Mouse (Mus musculus): ENCODE results near the gene Wipf1. TPM values are rescaled to one million over a fixed set of nuclear protein-coding genes. Genes with fewer than 3 reads are reported as not detected.

Gene Wipf1
- polyA plus RNA-seq, 1 experiment = 8.0 TPM

GRCm38 (mm10) chr2:73530487-73530886, 953 bp upstream of the Wipf1 start:
- H3K4me1 ChIP-seq (ENCODE audit: control insufficient read depth, insufficient read depth, low read length) = peaks cover 3% of the 10 kb centered on the region; the same call in 1 of the 2 replicates
- no peak for DNase-seq
- no peaks in the 10 kb centered on the region for H3K27me3 ChIP-seq (replicated peaks; ENCODE audit: control insufficient read depth, insufficient read depth, low read length)
- no peak for TF ChIP-seq POLR2A (IDR thresholded peaks at IDR 0.05; ENCODE audit: low read depth, low read length)
- TF ChIP-seq CTCF (conservative IDR thresholded peaks at IDR 0.05; ENCODE audit: insufficient read depth, insufficient read length, low read depth, low read length) = no peak
- no peak overlapping the region for H3K27ac ChIP-seq (ENCODE audit: insufficient read depth, low read depth, low read length)
- no peak overlapping the region for H3K4me3 ChIP-seq (ENCODE audit: insufficient read depth, low read depth, low read length)
- H3K36me3 ChIP-seq (ENCODE audit: control insufficient read depth, insufficient read depth, low read length) = no peaks in the 10 kb centered on the region
- 86% methylated on average over 5 of the region's 5 CpGs for WGBS

GRCm38 (mm10) chr2:73528516-73529355, 798 bp downstream of the Wipf1 start:
- Histone ChIP-seq H3K27me3 (replicated peaks; ENCODE audit: control insufficient read depth, insufficient read depth, low read length) (no peaks in the 10 kb centered on the region), H3K27ac (ENCODE audit: insufficient read depth, low read depth, low read length) (peak overlapping the region; percentile 39), H3K4me3 (ENCODE audit: insufficient read depth, low read depth, low read length) (peak overlapping the region; percentile 73), H3K36me3 (ENCODE audit: control insufficient read depth, insufficient read depth, low read length) (no peaks in the 10 kb centered on the region), H3K4me1 (ENCODE audit: control insufficient read depth, insufficient read depth, low read length) (peaks cover 7% of the 10 kb centered on the region)
- TF ChIP-seq CTCF (conservative IDR thresholded peaks at IDR 0.05; ENCODE audit: insufficient read depth, insufficient read length, low read depth, low read length) = no peak
- TF ChIP-seq POLR2A (IDR thresholded peaks at IDR 0.05; ENCODE audit: low read depth, low read length) = no peak
- DNase-seq = no peak
- 4% methylated on average over 59 of the region's 59 CpGs for WGBS

GRCm38 (mm10) chr2:73527956-73528355, 1.6 kb downstream of the Wipf1 start:
- Histone ChIP-seq H3K27me3 (replicated peaks; ENCODE audit: control insufficient read depth, insufficient read depth, low read length) (no peaks in the 10 kb centered on the region), H3K27ac (ENCODE audit: insufficient read depth, low read depth, low read length) (no peak overlapping the region), H3K4me3 (ENCODE audit: insufficient read depth, low read depth, low read length) (no peak overlapping the region), H3K4me1 (ENCODE audit: control insufficient read depth, insufficient read depth, low read length) (peaks cover 9% of the 10 kb centered on the region), H3K36me3 (ENCODE audit: control insufficient read depth, insufficient read depth, low read length) (no peaks in the 10 kb centered on the region)
- TF ChIP-seq POLR2A (IDR thresholded peaks at IDR 0.05; ENCODE audit: low read depth, low read length) (no peak), CTCF (conservative IDR thresholded peaks at IDR 0.05; ENCODE audit: insufficient read depth, insufficient read length, low read depth, low read length) (no peak)
- DNase-seq = no peak
- WGBS = 82% methylated on average over 11 of the region's 11 CpGs

- Histone ChIP-seq H3K27me3 (replicated peaks; ENCODE audit: control insufficient read depth, insufficient read depth, low read length) (no peaks in the 10 kb centered on the region), H3K27ac (ENCODE audit: insufficient read depth, low read depth, low read length) (no peak overlapping the region), H3K4me1 (ENCODE audit: control insufficient read depth, insufficient read depth, low read length) (peaks cover 19% of the 10 kb centered on the region), H3K4me3 (ENCODE audit: insufficient read depth, low read depth, low read length) (no peak overlapping the region), H3K36me3 (ENCODE audit: control insufficient read depth, insufficient read depth, low read length) (no peaks in the 10 kb centered on the region)
- DNase-seq = no peak
- WGBS = 62% methylated on average over 9 of the region's 9 CpGs
- no peak for TF ChIP-seq POLR2A (IDR thresholded peaks at IDR 0.05; ENCODE audit: low read depth, low read length)
- TF ChIP-seq CTCF (conservative IDR thresholded peaks at IDR 0.05; ENCODE audit: insufficient read depth, insufficient read length, low read depth, low read length) = no peak
These were observed 2.8 kb downstream of the Wipf1 start for GRCm38 (mm10) chr2:73526691-73527090.

- no peak overlapping the region for H3K4me3 ChIP-seq (ENCODE audit: insufficient read depth, low read depth, low read length)
- TF ChIP-seq CTCF (conservative IDR thresholded peaks at IDR 0.05; ENCODE audit: insufficient read depth, insufficient read length, low read depth, low read length) (no peak), POLR2A (IDR thresholded peaks at IDR 0.05; ENCODE audit: low read depth, low read length) (no peak)
- peak overlapping the region; percentile 93 for H3K27ac ChIP-seq (ENCODE audit: insufficient read depth, low read depth, low read length)
- DNase-seq = peak; percentile 59
- no peaks in the 10 kb centered on the region for H3K36me3 ChIP-seq (ENCODE audit: control insufficient read depth, insufficient read depth, low read length)
- no peaks in the 10 kb centered on the region for H3K27me3 ChIP-seq (replicated peaks; ENCODE audit: control insufficient read depth, insufficient read depth, low read length)
- H3K4me1 ChIP-seq (ENCODE audit: control insufficient read depth, insufficient read depth, low read length) = peaks cover 16% of the 10 kb centered on the region
- 41% methylated on average over 8 of the region's 8 CpGs for WGBS
These were observed 6.6 kb downstream of the Wipf1 start for GRCm38 (mm10) chr2:73522891-73523290.

- TF ChIP-seq POLR2A (IDR thresholded peaks at IDR 0.05; ENCODE audit: low read depth, low read length) = no peak
- TF ChIP-seq CTCF (conservative IDR thresholded peaks at IDR 0.05; ENCODE audit: insufficient read depth, insufficient read length, low read depth, low read length) = no peak
- Histone ChIP-seq H3K27me3 (replicated peaks; ENCODE audit: control insufficient read depth, insufficient read depth, low read length) (no peaks in the 10 kb centered on the region), H3K36me3 (ENCODE audit: control insufficient read depth, insufficient read depth, low read length) (no peaks in the 10 kb centered on the region), H3K27ac (ENCODE audit: insufficient read depth, low read depth, low read length) (0 out of 2 replicates have a peak overlapping the region, but pooled peaks have one; percentile 21), H3K4me1 (ENCODE audit: control insufficient read depth, insufficient read depth, low read length) (peaks cover 16% of the 10 kb centered on the region), H3K4me3 (ENCODE audit: insufficient read depth, low read depth, low read length) (no peak overlapping the region)
- no peak for DNase-seq
- 63% methylated on average over 6 of the region's 6 CpGs for WGBS
These were observed 7.2 kb downstream of the Wipf1 start for GRCm38 (mm10) chr2:73522336-73522735.

GRCm38 (mm10) chr2:73521737-73522136, 7.8 kb downstream of the Wipf1 start:
- Histone ChIP-seq H3K27ac (ENCODE audit: insufficient read depth, low read depth, low read length) (no peak overlapping the region), H3K4me1 (ENCODE audit: control insufficient read depth, insufficient read depth, low read length) (peaks cover 16% of the 10 kb centered on the region), H3K27me3 (replicated peaks; ENCODE audit: control insufficient read depth, insufficient read depth, low read length) (no peaks in the 10 kb centered on the region), H3K36me3 (ENCODE audit: control insufficient read depth, insufficient read depth, low read length) (no peaks in the 10 kb centered on the region), H3K4me3 (ENCODE audit: insufficient read depth, low read depth, low read length) (no peak overlapping the region)
- 28% methylated on average over 5 of the region's 5 CpGs for WGBS
- TF ChIP-seq POLR2A (IDR thresholded peaks at IDR 0.05; ENCODE audit: low read depth, low read length) (no peak), CTCF (conservative IDR thresholded peaks at IDR 0.05; ENCODE audit: insufficient read depth, insufficient read length, low read depth, low read length) (no peak)
- DNase-seq = no peak

Measured in kidney, adult 2 months (tissue).